Mouse (Mus musculus) testis, adult 10 weeks (tissue): ENCODE measurements around the gene Coro1a. TPM values are rescaled to one million over a fixed set of nuclear protein-coding genes. Genes with fewer than 3 reads are reported as not detected.

ENCODE experiments used
- polyA plus RNA-seq: library from polyadenylated mRNA; stranded (reverse); fragments of 350-450 nt; fragmentation: Illumina TruSeq; extraction: RNeasy Lipid Tissue Mini Kit (QIAGEN cat#74804); gene quantifications from one replicate; pipeline ENCODE4 v1.2.3, GENCODE M21; 2014; ENCODE audit warnings: low read depth, low replicate concordance

Gene Coro1a
- not detected for polyA plus RNA-seq

GRCm38 (mm10) chr7:126707442-126708174, at the start of gene Coro1a:
Gene Coro1a (minus strand): TSS chr7:126707787.

GRCm38 (mm10) chr7:126695631-126696207, 11.9 kb downstream of the Coro1a start, which contains the start of gene Slx1b:
Gene Slx1b (minus strand): TSS chr7:126695784.

DNA sequence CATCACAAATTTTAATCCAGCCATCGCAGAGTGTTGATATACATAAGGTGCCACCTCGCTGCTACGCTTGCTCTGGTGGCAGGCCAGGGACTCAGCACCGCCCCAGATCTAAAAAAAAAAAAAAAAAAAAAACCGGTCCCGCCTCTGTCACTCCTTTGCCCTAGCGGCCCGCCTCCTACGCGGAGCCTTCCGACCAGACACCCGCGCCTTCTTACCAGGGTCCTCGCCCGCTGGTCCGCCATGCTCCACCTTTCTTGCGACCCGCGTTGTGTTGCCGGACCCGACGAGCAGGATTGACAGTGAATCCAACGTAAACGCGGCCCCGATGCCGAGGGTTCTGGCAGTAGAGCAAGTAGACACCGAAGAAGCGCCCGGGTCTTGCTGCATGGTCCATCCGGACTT, 12.4 kb downstream of the Coro1a start, which contains the start of gene Bola2:
Gene Bola2 (plus strand): TSS at position 192 of the 402 bp plus-strand sequence.

DNA sequence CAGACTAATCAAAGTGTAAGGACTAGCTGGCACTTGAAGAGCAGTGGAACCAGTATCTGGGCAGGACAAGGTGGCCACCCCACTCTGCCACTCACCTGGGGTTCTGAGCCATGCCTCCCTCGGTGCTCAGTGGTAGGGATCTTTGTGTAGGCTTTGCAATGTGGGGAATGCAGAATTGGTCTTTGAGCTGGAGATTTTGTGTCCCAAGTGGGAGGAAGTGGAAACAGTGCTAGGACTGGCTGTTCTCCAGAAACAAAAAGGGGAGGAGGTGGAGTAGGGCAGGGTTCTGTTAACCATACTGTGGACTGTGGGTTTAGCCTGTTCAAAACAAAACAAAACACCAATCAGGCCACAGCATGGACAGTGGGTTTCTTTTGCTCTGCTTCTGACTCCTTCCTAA, 31.4 kb downstream of the Coro1a start, which contains the start of gene Sult1a1:
Gene Sult1a1 (minus strand): TSS at position 226 of the 400 bp plus-strand sequence.

Other genes with a start within 250 kb of the Coro1a start
- not detected for gene Atp2a1, start 244.7 kb downstream of the Coro1a start, polyA plus RNA-seq
- gene Sh2b1, start 232.4 kb downstream of the Coro1a start, polyA plus RNA-seq = 1.2 TPM
- gene Tufm, start 220.4 kb downstream of the Coro1a start, polyA plus RNA-seq = 2.5 TPM
- gene Atxn2l, start 204.3 kb downstream of the Coro1a start, polyA plus RNA-seq = 218 TPM
- gene Eif3c, start 141.4 kb downstream of the Coro1a start, polyA plus RNA-seq = 352 TPM
- gene Apobr, start 122.8 kb downstream of the Coro1a start, polyA plus RNA-seq = not detected
- 1.8 TPM for gene Cln3, start 122.0 kb downstream of the Coro1a start, polyA plus RNA-seq
- gene Il27, start 112.8 kb downstream of the Coro1a start, polyA plus RNA-seq = not detected
- 0.38 TPM for gene Nupr1, start 76.9 kb downstream of the Coro1a start, polyA plus RNA-seq
- 38.3 TPM for gene Sgf29, start 58.5 kb downstream of the Coro1a start, polyA plus RNA-seq
- 17.4 TPM for gene Sult1a1, start 31.4 kb downstream of the Coro1a start, polyA plus RNA-seq
- gene Bola2, start 12.4 kb downstream of the Coro1a start, polyA plus RNA-seq = 0.11 TPM
- 0.78 TPM for gene Slx1b, start 12.0 kb downstream of the Coro1a start, polyA plus RNA-seq
- gene Mapk3, start 51.8 kb upstream of the Coro1a start, polyA plus RNA-seq = 33.6 TPM
- 0.38 TPM for gene Gdpd3, start 58.5 kb upstream of the Coro1a start, polyA plus RNA-seq
- gene Ypel3, start 69.2 kb upstream of the Coro1a start, polyA plus RNA-seq = 5.6 TPM
- not detected for gene Tbx6, start 73.7 kb upstream of the Coro1a start, polyA plus RNA-seq
- 58.9 TPM for gene Ppp4c, start 84.7 kb upstream of the Coro1a start, polyA plus RNA-seq
- 2.7 TPM for gene Fam57b, start 89.9 kb upstream of the Coro1a start, polyA plus RNA-seq
- gene 4930451I11Rik, start 123.9 kb upstream of the Coro1a start, polyA plus RNA-seq = 39.4 TPM
- gene Doc2a, start 139.6 kb upstream of the Coro1a start, polyA plus RNA-seq = 0.42 TPM
- gene Hirip3, start 154.2 kb upstream of the Coro1a start, polyA plus RNA-seq = 101 TPM
- 26.9 TPM for gene Ino80e, start 154.6 kb upstream of the Coro1a start, polyA plus RNA-seq
- 7.7 TPM for gene Taok2, start 176.9 kb upstream of the Coro1a start, polyA plus RNA-seq
- gene Tmem219, start 215.1 kb upstream of the Coro1a start, polyA plus RNA-seq = 5.4 TPM
- gene Kctd13, start 221.1 kb upstream of the Coro1a start, polyA plus RNA-seq = 9.1 TPM
- gene Asphd1, start 241.8 kb upstream of the Coro1a start, polyA plus RNA-seq = not detected
- 3.2 TPM for gene Sez6l2, start 242.8 kb upstream of the Coro1a start, polyA plus RNA-seq